Mouse (Mus musculus): Measurements from ENCODE around the gene Fggy.

DNA sequence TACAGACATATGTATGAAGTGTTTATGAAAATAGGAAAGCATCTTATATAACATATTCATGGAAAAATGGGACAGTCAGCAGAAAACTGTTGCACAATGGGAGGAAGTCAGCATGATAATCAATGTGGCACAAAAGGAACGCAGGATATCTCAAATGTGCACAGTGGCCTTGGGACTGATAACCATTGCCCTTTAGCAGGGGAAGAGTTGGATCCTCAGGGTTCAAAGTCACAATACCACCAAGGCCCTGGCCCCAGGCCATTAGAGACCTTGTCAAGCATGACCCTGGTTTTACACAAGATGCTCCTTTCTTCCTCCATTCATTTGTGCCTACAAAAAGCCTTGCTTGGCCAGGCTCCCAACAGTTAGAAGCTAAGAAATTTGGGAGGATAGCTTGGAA, 83.5 kb downstream of the Fggy start:
- TF ChIP-seq CTCF (IDR thresholded peaks at IDR 0.05), result no peak
- TF ChIP-seq POLR2A (IDR thresholded peaks at IDR 0.05; ENCODE audit: insufficient read depth, low read depth, low read length), result no peak
- no peak for TF ChIP-seq EP300 (IDR thresholded peaks at IDR 0.05; ENCODE audit: insufficient read depth, low read depth, low read length)
